Mouse (Mus musculus) MN1 (cell line): ENCODE data around the gene Prg2.

Experiments used
- DNase-seq: peaks from one replicate; pipeline ENCODE4 v3.0.0-alpha.2; 2016; ENCODE audit warnings: low spot score

Gene Prg2

GRCm38 (mm10) chr2:84980188-84980587, at the start of gene Prg2:
Prg2 (plus strand) TSS chr2:84980461.
- no peak for DNase-seq

DNA sequence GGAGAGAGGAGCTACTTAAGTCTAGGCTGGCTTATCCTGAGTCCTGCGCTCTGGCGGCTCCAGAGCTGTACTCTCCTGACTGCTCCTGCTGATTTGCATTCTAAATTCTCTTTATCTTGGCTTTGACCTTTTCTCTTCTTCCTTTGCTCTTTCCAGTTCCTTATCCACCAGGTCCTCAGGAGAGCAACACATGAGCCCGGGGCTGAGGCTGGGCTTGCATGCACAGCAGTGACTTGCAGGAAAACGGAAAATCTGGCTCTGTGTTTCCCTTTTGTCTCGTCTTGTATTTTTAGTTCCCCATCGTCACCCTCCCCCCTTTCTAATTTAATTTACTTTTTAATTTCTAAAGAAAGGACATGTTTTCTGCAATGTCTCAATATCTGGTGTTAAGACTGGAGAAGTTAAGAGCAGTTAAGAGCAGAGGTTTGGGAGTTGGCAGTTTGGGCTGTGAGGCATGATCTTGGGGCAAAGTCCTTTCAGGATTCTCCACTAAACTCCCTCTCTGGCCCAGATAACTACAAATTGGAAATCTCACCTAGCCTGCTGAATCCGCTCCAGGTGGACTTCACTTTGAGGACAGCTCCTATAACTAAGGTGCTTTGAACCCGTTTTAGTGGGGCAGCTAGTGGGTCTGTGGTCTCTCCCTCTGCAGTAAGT, 46.1 kb upstream of the Prg2 start:
- no peak for DNase-seq

- no peak for DNase-seq
These were observed 45.6 kb upstream of the Prg2 start for GRCm38 (mm10) chr2:84934649-84935007.

DNA sequence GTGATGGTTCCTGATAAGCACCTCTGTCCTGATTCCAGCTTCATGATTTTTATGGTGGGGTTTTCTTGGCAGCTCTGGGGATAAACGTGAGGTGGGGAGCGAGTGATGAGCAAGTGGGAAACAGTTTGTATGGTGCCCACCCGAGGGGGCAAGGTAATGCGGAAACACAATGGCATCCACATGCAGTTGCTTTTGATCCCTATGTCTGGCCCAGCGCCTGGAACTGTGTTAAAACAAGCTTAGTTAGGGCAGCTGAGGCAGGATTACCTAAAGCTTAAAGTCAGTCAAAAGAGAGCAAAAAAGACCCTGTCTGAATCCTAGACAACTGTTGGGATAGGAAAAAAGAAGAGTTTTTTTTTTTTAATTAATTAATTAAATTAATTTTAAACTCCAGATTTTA, 45.2 kb upstream of the Prg2 start:
- DNase-seq: no peak

DNA sequence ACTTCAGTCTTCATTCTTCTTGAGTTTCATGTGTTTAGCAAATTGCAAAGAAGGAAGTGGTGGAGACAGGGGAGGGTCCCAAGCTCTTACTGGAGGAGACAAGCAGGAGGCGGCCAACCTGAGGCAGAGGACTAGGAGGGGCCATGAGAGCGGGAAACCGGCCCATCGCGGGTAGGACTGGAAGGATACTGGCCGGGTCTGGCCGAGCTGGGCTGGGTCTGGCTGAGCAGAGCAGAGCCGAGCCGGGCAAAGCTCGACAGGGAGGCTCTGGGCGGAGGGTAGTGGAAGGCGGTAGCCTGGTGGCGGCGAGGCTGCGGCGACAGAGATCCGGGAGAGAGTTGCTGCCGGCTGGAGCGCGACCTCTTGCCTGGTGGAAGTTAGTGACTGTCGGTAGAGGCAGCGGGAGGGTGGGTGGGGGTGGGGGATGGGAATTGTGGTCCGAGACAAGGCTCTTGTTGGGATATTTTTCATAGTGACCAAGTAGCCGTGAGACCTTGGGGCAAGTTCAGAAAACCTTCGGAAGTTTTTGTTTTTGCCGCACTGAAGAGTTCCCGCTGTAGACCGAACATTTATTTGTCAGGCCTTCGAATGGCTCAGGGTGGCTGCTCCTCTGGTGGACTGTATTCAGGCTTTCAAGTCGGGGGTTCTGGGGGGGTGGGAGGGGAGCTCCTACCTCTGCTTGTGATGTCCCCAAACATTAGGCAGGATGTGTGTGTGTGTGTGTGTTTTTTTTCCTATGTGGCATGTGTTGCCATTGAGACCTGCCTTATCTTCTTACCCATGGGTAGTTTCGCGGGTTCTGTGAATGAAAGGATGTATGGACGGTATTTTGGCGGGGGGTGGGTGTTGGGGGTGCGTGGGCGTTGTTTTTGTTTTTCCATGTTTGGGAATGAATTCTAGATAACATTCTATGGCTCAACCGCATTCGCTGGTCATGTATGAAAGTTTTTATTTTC, 43.5 kb upstream of the Prg2 start, which contains the start of gene Slc43a3:
Slc43a3 (plus strand) TSS at position 106 of the 956 bp plus-strand sequence.
- DNase-seq: no peak

DNA sequence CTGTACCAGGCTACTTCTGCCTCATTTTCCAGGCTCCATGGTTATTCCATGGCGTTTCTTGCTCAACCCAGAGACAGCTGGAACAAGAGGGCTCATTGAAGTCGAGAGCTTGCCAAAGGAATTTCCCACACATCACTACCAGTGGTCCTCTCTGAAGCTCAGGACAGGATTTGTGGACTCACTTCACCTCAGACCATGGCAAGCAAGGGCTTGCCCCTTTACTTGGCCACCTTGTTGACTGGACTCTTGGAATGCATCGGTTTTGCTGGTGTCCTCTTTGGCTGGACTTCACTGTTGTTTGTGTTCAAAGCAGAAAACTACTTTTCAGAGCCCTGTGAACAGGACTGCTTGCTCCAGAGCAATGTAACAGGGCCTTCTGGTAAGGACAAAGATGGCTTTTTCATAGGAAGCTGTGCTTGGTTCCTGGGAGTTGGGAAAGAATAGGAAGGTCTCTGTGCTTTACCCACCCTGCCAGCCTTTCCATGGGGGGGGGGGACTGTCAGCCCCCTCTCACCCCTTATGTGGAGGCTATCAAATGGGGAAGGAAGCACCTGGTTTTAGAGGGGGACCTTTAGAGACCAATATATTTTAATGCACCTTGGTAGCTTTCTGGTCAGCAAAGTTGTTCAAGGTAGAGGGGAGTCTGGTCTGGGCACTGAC, 42.6 kb upstream of the Prg2 start:
- DNase-seq: no peak

DNA sequence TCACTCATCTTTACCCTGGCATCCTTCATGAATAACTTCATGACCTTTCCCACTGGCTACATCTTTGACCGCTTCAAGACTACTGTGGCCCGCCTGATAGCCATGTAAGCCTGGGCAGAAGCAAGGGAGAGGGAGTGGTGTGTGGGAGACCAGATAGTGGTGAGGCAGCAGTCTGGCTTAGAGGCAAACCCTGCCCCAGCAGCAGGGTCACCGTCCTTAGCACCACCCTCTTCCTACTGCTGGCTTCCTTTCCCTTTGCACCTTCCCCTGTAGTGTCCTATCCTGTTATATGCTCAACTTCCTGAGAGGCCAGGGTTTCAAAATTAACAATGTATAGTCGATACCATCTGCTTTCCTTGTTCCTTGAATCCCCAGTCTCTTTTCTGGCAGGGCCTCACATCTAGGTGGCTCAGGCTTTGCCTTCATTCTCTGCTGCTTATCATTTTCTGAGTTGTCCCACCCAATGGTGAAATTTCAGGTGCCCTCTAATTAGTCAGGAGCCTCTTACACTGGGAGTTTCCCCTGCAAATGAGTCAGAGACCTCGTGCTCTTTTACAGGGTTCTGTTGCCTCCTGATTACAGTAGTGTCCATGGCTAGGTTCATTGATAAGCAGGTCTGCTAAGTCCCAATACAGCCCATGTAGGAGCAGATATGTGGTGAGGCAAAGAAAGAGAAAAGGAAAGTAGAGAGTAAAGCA, 41.9 kb upstream of the Prg2 start:
- no peak for DNase-seq

DNA sequence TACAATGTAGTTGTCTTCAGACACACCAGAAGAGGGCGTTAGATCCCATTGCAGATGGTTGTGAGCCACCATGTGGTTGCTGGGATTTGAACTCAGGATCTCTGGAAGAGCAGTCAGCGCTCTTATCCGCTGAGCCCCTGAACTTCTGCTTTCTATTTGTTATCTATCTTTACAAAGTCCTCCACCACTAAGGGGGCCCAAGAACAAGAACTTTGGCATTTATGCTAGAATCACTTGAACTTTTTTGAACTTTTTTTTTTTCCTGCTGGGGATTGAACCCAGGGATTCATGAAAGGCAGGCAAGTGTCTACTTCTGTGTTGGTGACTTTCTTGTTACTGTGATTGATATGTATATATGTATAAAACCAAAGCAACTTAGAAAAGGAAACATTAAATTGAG, 41.0 kb upstream of the Prg2 start:
- DNase-seq: no peak

GRCm38 (mm10) chr2:84939711-84940110, 40.5 kb upstream of the Prg2 start:
- no peak for DNase-seq

DNA sequence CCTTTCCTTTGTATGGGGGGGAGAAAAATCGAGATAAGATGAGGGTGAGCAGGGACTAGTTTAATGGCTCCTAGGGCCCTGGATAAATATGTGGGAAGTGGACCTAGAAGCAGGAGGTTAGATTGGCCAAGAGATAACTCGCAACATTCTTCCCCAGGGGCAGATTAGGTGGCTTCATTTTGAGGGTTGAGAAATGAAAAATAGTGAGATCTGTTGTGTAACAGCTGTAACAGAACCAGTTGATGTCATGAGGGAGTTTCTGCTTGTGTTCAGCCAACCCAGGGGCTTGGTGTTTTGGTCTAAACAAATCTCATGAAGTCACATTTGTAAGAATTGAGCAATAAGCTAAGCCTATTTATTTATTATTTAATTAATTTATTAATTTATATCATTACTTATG, 38.9 kb upstream of the Prg2 start:
- no peak for DNase-seq

DNA sequence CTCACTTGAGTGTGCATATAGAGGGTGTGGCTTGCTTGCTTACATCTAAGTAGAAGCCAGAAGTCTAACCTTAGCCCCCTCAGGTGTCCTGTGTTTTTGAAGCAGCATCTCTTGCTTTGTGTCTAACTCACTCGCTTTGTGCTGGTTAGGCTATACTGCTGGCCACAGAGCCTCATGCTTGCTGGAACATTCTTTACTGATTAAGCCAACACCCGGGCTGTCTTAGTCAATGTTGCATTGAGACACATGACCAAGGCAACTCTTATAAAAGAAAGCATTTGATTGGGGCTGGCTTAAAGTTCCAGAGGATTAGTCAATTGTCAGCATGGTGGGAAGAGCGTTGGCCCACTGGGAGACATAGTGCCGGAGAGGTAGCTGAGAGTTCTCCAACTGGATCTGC, 38.5 kb upstream of the Prg2 start:
- no peak for DNase-seq

GRCm38 (mm10) chr2:84947154-84947771, 33.0 kb upstream of the Prg2 start:
- no peak for DNase-seq

DNA sequence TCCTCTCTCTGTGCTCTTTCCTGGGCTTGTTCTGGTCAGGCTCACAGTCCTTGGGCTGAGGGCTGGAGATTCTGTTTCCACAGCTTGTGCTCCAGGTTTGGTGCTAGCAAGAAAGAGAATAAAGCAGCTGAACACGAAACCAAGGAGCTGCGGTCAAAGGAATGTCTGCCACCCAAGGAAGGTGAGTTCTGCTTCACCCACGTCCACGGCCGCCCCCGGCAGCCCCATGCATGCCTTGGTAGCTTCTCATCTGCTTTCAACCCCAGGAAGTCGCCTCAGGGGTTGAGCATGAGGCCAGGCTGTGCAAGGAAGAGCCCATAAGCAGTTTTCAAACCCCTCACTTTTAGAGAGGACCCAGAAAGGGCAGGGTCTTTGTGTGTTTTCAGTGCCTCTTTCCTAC, 32.0 kb upstream of the Prg2 start:
- DNase-seq: no peak

DNA sequence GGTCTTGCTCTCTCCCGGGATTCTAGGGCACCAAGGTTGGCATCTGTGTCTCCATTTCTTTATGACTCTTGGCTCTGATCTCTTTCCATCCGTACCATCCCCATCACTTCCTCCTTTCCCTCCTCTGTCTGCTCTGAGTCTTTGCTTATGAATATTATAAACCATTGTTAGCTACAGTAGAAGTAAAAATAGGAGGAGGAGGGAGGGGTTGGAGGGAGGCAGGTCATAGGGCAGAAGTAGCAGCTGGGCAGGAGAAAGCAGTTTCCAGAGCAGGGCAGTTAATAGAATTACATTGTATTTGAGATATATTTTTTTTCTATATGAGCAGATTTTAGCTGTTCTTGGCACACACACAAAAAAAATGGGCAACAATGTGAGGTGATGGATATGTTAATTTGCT, 31.5 kb upstream of the Prg2 start:
- no peak for DNase-seq

DNA sequence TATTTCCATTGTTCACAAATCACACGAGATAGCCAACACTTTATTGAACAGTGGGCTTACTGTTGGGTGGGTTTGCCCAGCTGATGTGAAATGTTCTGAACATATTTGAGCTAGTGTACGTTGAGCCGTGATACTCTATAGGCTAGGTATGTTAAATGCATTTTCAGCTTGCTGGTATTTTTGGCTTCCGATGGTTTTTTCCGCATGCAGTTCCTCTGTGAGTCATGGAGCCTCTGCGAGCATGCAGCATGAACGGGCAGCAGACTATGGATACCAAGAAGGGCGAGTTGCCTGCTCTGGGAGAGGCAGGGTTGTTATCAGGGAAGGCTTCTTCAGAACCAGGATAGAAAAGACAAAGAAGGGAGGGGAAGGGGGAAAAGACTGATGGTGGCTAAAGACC, 29.2 kb upstream of the Prg2 start:
- no peak for DNase-seq

GRCm38 (mm10) chr2:84952251-84952650, 28.0 kb upstream of the Prg2 start:
- no peak for DNase-seq

DNA sequence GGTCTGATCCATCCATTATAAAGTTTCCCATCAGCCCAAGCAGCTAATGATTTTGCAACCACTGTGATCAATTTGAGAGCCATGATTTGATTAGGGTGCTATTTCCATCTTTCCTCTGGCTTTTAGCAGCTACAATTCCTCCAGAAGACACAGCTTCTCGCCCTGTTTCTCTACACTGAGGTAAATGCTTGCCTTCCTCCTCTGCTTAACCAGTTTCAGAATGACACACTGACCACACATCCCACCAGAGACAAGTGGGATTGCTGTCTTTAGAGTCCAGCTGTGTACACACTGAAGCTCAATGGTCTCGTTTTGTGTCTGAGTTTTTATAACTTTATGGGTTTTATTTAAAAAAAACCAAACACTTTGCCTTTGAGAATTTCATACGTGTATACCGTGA, 27.6 kb upstream of the Prg2 start:
- DNase-seq: no peak

DNA sequence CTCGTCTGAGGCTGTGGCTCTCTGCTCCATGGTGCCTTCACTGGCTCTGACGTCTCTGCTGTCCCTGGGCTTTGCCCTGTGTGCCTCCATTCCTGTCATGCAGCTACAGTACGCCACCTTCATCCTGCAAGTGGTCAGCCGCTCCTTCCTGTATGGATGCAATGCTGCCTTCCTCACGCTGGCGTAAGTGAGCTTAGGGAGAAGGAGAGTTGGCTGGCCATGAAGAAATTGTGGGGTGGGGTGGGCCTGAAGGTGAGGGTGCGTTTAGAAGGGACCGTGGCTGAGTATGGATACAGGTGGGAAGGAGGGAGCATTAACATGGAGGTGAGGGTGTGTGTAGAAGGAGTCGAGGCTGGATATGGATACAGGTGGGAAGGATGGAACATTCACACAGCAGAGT, 24.8 kb upstream of the Prg2 start:
- no peak for DNase-seq

GRCm38 (mm10) chr2:84956274-84956673, 24.0 kb upstream of the Prg2 start:
- DNase-seq: peak; percentile 10

- no peak for DNase-seq
These were observed 21.5 kb upstream of the Prg2 start for GRCm38 (mm10) chr2:84958588-84959264.

DNA sequence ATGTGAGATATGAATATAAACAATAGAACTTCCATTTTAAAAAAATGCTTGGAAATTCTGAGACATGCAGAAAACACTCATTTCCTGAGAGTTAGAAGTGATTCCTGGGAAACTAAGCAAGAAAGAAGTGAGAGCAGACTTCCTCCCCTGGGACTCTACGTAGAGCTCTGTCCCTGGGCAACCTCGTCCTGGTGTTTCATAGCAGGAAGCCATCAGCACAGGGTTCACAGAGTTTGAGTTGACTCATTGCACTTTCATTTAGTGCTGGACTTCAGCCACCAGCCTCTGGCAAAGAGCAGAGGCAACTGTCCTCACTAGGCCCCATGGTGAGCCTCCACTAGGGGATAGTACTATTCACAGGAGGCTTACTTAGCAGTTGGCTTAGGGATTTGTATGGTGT, 19.0 kb upstream of the Prg2 start:
- DNase-seq: peak; percentile 6
